Mouse (Mus musculus): Measurements from ENCODE around the gene Zfp422. TPM values are rescaled to one million over a fixed set of nuclear protein-coding genes. Genes with fewer than 3 reads are reported as not detected.
"Not testable (repeated sequence)": the region's sequence is repeated elsewhere in the genome, so short reads cannot be mapped to it uniquely, and the experiment has no call there.

The Zfp422 gene
- polyA plus RNA-seq, 1 experiment from 2014 or later, result 21.9 TPM

GRCm38 (mm10) chr6:116629766-116630165 is 967 bp upstream of the Zfp422 start:
- H3K27ac ChIP-seq (ENCODE audit: low read length), result no peak overlapping the region
- ATAC-seq (ENCODE audit: low read depth), result no peak
- H3K4me2 ChIP-seq (ENCODE audit: low read depth, low read length), result no peak overlapping the region
- no peaks in the 10 kb centered on the region for H3K27me3 ChIP-seq (ENCODE audit: control insufficient read depth, insufficient read depth, low read depth, low read length)
- H3K9ac ChIP-seq (ENCODE audit: low read depth, low read length), result no peak overlapping the region
- WGBS (ENCODE audit: insufficient replicate concordance), result 46% methylated on average over 10 of the region's 10 CpGs
- no peaks in the 10 kb centered on the region for H3K9me3 ChIP-seq (replicated peaks; ENCODE audit: control insufficient read depth, low read length)
- H3K4me3 ChIP-seq (ENCODE audit: low read depth, low read length), result no peak overlapping the region
- H3K4me1 ChIP-seq (ENCODE audit: control insufficient read depth, low read depth, low read length), result peaks cover 7% of the 10 kb centered on the region
- H3K36me3 ChIP-seq (ENCODE audit: control insufficient read depth, insufficient read depth), result no peaks in the 10 kb centered on the region

- Histone ChIP-seq H3K27me3 (ENCODE audit: control insufficient read depth, insufficient read depth, low read depth, low read length) (no peaks in the 10 kb centered on the region), H3K9me3 (replicated peaks; ENCODE audit: control insufficient read depth, low read length) (no peaks in the 10 kb centered on the region), H3K4me1 (ENCODE audit: control insufficient read depth, low read depth, low read length) (peaks cover 7% of the 10 kb centered on the region), H3K4me2 (ENCODE audit: low read depth, low read length) (peak overlapping the region; percentile 67), H3K9ac (ENCODE audit: low read depth, low read length) (peak overlapping the region; percentile 83), H3K4me3 (ENCODE audit: low read depth, low read length) (peak overlapping the region; percentile 71), H3K36me3 (ENCODE audit: control insufficient read depth, insufficient read depth) (no peaks in the 10 kb centered on the region), H3K27ac (ENCODE audit: low read length) (no peak overlapping the region; the same call in 1 of the 2 replicates)
- ATAC-seq (ENCODE audit: low read depth), result no peak
- WGBS (ENCODE audit: insufficient replicate concordance), result 8% methylated on average over 9 of the region's 9 CpGs
Measured at GRCm38 (mm10) chr6:116628095-116628494, 704 bp downstream of the Zfp422 start.

GRCm38 (mm10) chr6:116626417-116626816 is 2.4 kb downstream of the Zfp422 start:
- not testable (repeated sequence) for H3K4me3 ChIP-seq (ENCODE audit: low read depth, low read length); H3K27ac ChIP-seq (ENCODE audit: low read length); ATAC-seq (ENCODE audit: low read depth); H3K9me3 ChIP-seq (replicated peaks; ENCODE audit: control insufficient read depth, low read length); H3K27me3 ChIP-seq (ENCODE audit: control insufficient read depth, insufficient read depth, low read depth, low read length); H3K9ac ChIP-seq (ENCODE audit: low read depth, low read length); H3K4me2 ChIP-seq (ENCODE audit: low read depth, low read length); H3K4me1 ChIP-seq (ENCODE audit: control insufficient read depth, low read depth, low read length); H3K36me3 ChIP-seq (ENCODE audit: control insufficient read depth, insufficient read depth)
- WGBS (ENCODE audit: insufficient replicate concordance), result 84% methylated on average over 9 of the region's 9 CpGs

GRCm38 (mm10) chr6:116621318-116622023 is 7.3 kb downstream of the Zfp422 start:
- 25% methylated on average over 8 of the region's 8 CpGs for WGBS (ENCODE audit: insufficient replicate concordance)
- no peak for ATAC-seq (ENCODE audit: low read depth)

GRCm38 (mm10) chr6:116618073-116618472 is 10.7 kb downstream of the Zfp422 start:
- no peak overlapping the region for H3K27ac ChIP-seq (ENCODE audit: low read length)
- no peak for ATAC-seq (ENCODE audit: low read depth)

More at GRCm38 (mm10) chr6:116621318-116622023, 7.3 kb downstream of the Zfp422 start:
- no peaks in the 10 kb centered on the region for H3K9me3 ChIP-seq (replicated peaks; ENCODE audit: control insufficient read depth, low read length)
- H3K27ac ChIP-seq (ENCODE audit: low read length), result no peak overlapping the region
- H3K4me3 ChIP-seq (ENCODE audit: low read depth, low read length), result no peak overlapping the region
- no peaks in the 10 kb centered on the region for H3K36me3 ChIP-seq (ENCODE audit: control insufficient read depth, insufficient read depth)
- no peaks in the 10 kb centered on the region; the same call in 1 of the 2 replicates for H3K4me1 ChIP-seq (ENCODE audit: control insufficient read depth, low read depth, low read length)
- no peak overlapping the region for H3K9ac ChIP-seq (ENCODE audit: low read depth, low read length)
- H3K4me2 ChIP-seq (ENCODE audit: low read depth, low read length), result no peak overlapping the region
- no peaks in the 10 kb centered on the region for H3K27me3 ChIP-seq (ENCODE audit: control insufficient read depth, insufficient read depth, low read depth, low read length)

GRCm38 (mm10) chr6:116615719-116616118 is 13.1 kb downstream of the Zfp422 start:
- Histone ChIP-seq H3K27me3 (ENCODE audit: control insufficient read depth, insufficient read depth, low read depth, low read length) (no peaks in the 10 kb centered on the region), H3K27ac (ENCODE audit: low read length) (no peak overlapping the region), H3K4me1 (ENCODE audit: control insufficient read depth, low read depth, low read length) (no peaks in the 10 kb centered on the region), H3K36me3 (ENCODE audit: control insufficient read depth, insufficient read depth) (no peaks in the 10 kb centered on the region), H3K4me3 (ENCODE audit: low read depth, low read length) (no peak overlapping the region), H3K9me3 (replicated peaks; ENCODE audit: control insufficient read depth, low read length) (no peaks in the 10 kb centered on the region), H3K9ac (ENCODE audit: low read depth, low read length) (no peak overlapping the region), H3K4me2 (ENCODE audit: low read depth, low read length) (no peak overlapping the region)
- WGBS (ENCODE audit: insufficient replicate concordance), result 71% methylated on average over 2 of the region's 2 CpGs
- ATAC-seq (ENCODE audit: low read depth), result no peak

More at GRCm38 (mm10) chr6:116618073-116618472, 10.7 kb downstream of the Zfp422 start:
- Histone ChIP-seq H3K4me2 (ENCODE audit: low read depth, low read length) (no peak overlapping the region), H3K9me3 (replicated peaks; ENCODE audit: control insufficient read depth, low read length) (no peaks in the 10 kb centered on the region), H3K36me3 (ENCODE audit: control insufficient read depth, insufficient read depth) (no peaks in the 10 kb centered on the region), H3K9ac (ENCODE audit: low read depth, low read length) (no peak overlapping the region), H3K27me3 (ENCODE audit: control insufficient read depth, insufficient read depth, low read depth, low read length) (no peaks in the 10 kb centered on the region), H3K4me3 (ENCODE audit: low read depth, low read length) (no peak overlapping the region), H3K4me1 (ENCODE audit: control insufficient read depth, low read depth, low read length) (no peaks in the 10 kb centered on the region; the same call in 1 of the 2 replicates)

- ATAC-seq (ENCODE audit: low read depth), result no peak
- Histone ChIP-seq H3K4me1 (ENCODE audit: control insufficient read depth, low read depth, low read length) (no peaks in the 10 kb centered on the region), H3K9me3 (replicated peaks; ENCODE audit: control insufficient read depth, low read length) (no peaks in the 10 kb centered on the region), H3K4me3 (ENCODE audit: low read depth, low read length) (no peak overlapping the region), H3K9ac (ENCODE audit: low read depth, low read length) (no peak overlapping the region), H3K36me3 (ENCODE audit: control insufficient read depth, insufficient read depth) (no peaks in the 10 kb centered on the region), H3K4me2 (ENCODE audit: low read depth, low read length) (no peak overlapping the region), H3K27ac (ENCODE audit: low read length) (no peak overlapping the region), H3K27me3 (ENCODE audit: control insufficient read depth, insufficient read depth, low read depth, low read length) (no peaks in the 10 kb centered on the region)
- 30% methylated on average over 4 of the region's 4 CpGs for WGBS (ENCODE audit: insufficient replicate concordance)
Measured at GRCm38 (mm10) chr6:116607230-116607629, 21.6 kb downstream of the Zfp422 start.

GRCm38 (mm10) chr6:116600969-116601368 is 27.8 kb downstream of the Zfp422 start:
- H3K4me3 ChIP-seq (ENCODE audit: low read depth, low read length); H3K4me2 ChIP-seq (ENCODE audit: low read depth, low read length): not testable (repeated sequence)

GRCm38 (mm10) chr6:116584095-116584494 is 44.7 kb downstream of the Zfp422 start, which contains the start of gene Olfr215:
Gene Olfr215 (minus strand): TSS chr6:116584195.
- Histone ChIP-seq H3K27ac (ENCODE audit: low read length) (no peak within 1 kb of the TSS), H3K36me3 (ENCODE audit: control insufficient read depth, insufficient read depth) (no peaks in the 10 kb centered on the region), H3K4me3 (ENCODE audit: low read depth, low read length) (no peak within 1 kb of the TSS), H3K4me1 (ENCODE audit: control insufficient read depth, low read depth, low read length) (no peaks in the 10 kb centered on the region), H3K9ac (ENCODE audit: low read depth, low read length) (no peak within 1 kb of the TSS), H3K27me3 (ENCODE audit: control insufficient read depth, insufficient read depth, low read depth, low read length) (no peaks in the 10 kb centered on the region), H3K9me3 (replicated peaks; ENCODE audit: control insufficient read depth, low read length) (no peaks in the 10 kb centered on the region), H3K4me2 (ENCODE audit: low read depth, low read length) (no peak within 1 kb of the TSS)
- no peak for ATAC-seq (ENCODE audit: low read depth)
- 62% methylated on average over 4 of the region's 4 CpGs for WGBS (ENCODE audit: insufficient replicate concordance)

More at GRCm38 (mm10) chr6:116600969-116601368, 27.8 kb downstream of the Zfp422 start:
- not testable (repeated sequence) for H3K9ac ChIP-seq (ENCODE audit: low read depth, low read length); H3K27me3 ChIP-seq (ENCODE audit: control insufficient read depth, insufficient read depth, low read depth, low read length); ATAC-seq (ENCODE audit: low read depth); H3K4me1 ChIP-seq (ENCODE audit: control insufficient read depth, low read depth, low read length); H3K27ac ChIP-seq (ENCODE audit: low read length); H3K9me3 ChIP-seq (replicated peaks; ENCODE audit: control insufficient read depth, low read length); H3K36me3 ChIP-seq (ENCODE audit: control insufficient read depth, insufficient read depth)
